ENCODE assay signal across 11 mouse cellular contexts in the genomic region with DNA sequence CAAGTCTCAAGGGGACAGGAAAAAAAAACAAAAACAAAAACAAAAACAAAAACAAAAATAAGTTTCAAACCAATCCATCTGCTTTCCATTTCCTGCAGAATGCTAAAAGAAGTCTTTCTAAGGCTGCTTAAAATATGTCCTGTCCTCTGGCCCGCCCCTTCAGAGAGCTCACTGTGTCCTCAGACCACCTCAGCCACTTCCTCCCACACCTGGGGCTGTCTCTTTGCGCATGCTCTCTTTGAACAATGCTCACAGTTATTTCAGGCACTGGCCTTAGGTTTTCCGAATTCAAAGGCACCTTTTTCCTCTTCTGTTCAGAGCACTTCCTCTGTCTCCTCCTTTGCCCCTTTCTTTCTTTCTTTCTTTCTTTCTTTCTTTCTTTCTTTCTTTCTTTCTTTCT.
DNase-seq lines count a peak whose midpoint lies in the region; ATAC-seq and TF ChIP-seq lines count a peak whose summit lies in the region.
"Had no signal": no experiment of that assay in that cellular context is flagged by ENCODE, and none has a peak within 500 bp of the region (broad histone marks: within the 10 kb centered on the region; RNA-seq: fewer than 3 reads in every experiment).

No protein-coding gene starts in this region.

- H3K27me3 ChIP-seq in intestine, embryonic 16.5 days (replicated peaks; ENCODE audit: control insufficient read depth, insufficient read depth, low read length), result no peaks in the 10 kb centered on the region; the same call in 1 of the 2 replicates
- H3K27me3 ChIP-seq in intestine, embryonic 15.5 days (replicated peaks), result no peaks in the 10 kb centered on the region
- H3K27me3 ChIP-seq in small intestine, adult 2 months (ENCODE audit: control insufficient read depth, insufficient read depth, low read length), result no peaks in the 10 kb centered on the region
- no peaks in the 10 kb centered on the region for H3K27me3 ChIP-seq in heart, adult 2 months (ENCODE audit: control insufficient read depth, insufficient read depth, low read length)
- H3K27me3 ChIP-seq: hindbrain, embryonic 13.5 days; lung, embryonic 15.5 days had no signal

- ATAC-seq in intestine, embryonic 16.5 days, result no peak
- ATAC-seq in intestine, embryonic 15.5 days, result no peak
- 0 out of 2 replicates have a peak, but pooled peaks have one; percentile 30 for ATAC-seq in common myeloid progenitor, adult 5-6 weeks (replicated peaks; ENCODE audit: low read depth, poor library complexity, severe bottlenecking)

- H3K9me3 ChIP-seq in intestine, embryonic 16.5 days (ENCODE audit: control insufficient read depth, low read length), result no peaks in the 10 kb centered on the region
- no peaks in the 10 kb centered on the region for H3K9me3 ChIP-seq in intestine, embryonic 15.5 days
- H3K9me3 ChIP-seq: hindbrain, embryonic 13.5 days; lung, embryonic 15.5 days had no signal

- peak; percentile 64 for DNase-seq in CD4-positive, CD25-positive, alpha-beta regulatory T cell, adult 2 months (ENCODE audit: low read depth, low spot score)
- DNase-seq in heart, adult 2 months, result no peak
- DNase-seq in layer of hippocampus, postnatal 14 days (ENCODE audit: low spot score in 2 of 2), result no peak
- DNase-seq in right cerebral cortex, postnatal 10 days (ENCODE audit: low spot score in 2 of 2), result no peak
- DNase-seq: right cerebral cortex, adult 18-20 months had no signal

- TF ChIP-seq POLR2A in small intestine, adult 2 months (IDR thresholded peaks at IDR 0.05; ENCODE audit: low read depth, low read length), result no peak
- TF ChIP-seq POLR2A in heart, adult 2 months (IDR thresholded peaks at IDR 0.05; ENCODE audit: insufficient read depth, low read depth, low read length), result no peak

- H3K4me3 ChIP-seq in intestine, embryonic 16.5 days (ENCODE audit: low read length), result no peak overlapping the region
- no peak overlapping the region for H3K4me3 ChIP-seq in intestine, embryonic 15.5 days (replicated peaks)
- H3K4me3 ChIP-seq in small intestine, adult 2 months (ENCODE audit: low read depth, low read length), result no peak overlapping the region
- no peak overlapping the region for H3K4me3 ChIP-seq in heart, adult 2 months
- H3K4me3 ChIP-seq: hindbrain, embryonic 13.5 days; lung, embryonic 15.5 days had no signal

- TF ChIP-seq CTCF in small intestine, adult 2 months (IDR thresholded peaks at IDR 0.05; ENCODE audit: extremely low read depth, insufficient read length, insufficient replicate concordance, low read depth, low read length), result no peak
- TF ChIP-seq CTCF in heart, adult 2 months (IDR thresholded peaks at IDR 0.05), result no peak

- H3K9ac ChIP-seq in intestine, embryonic 16.5 days (ENCODE audit: low read depth, low read length), result no peak overlapping the region
- no peak overlapping the region for H3K9ac ChIP-seq in intestine, embryonic 15.5 days
- H3K9ac ChIP-seq in heart, adult 2 months (ENCODE audit: low read depth, low read length), result no peak overlapping the region
- H3K9ac ChIP-seq: hindbrain, embryonic 13.5 days; lung, embryonic 15.5 days had no signal

- WGBS in intestine, embryonic 16.5 days, result 71% methylated on average over 3 of the region's 3 CpGs
- whole genome bisulfite sequencing in intestine, embryonic 15.5 days, result 57% methylated on average over 3 of the region's 3 CpGs
- WGBS in small intestine, adult 2 months, result 11% methylated on average over 3 of the region's 3 CpGs
- 35% methylated on average over 3 of the region's 3 CpGs for WGBS in heart, adult 2 months

- H3K4me2 ChIP-seq in intestine, embryonic 16.5 days (ENCODE audit: low read depth, low read length), result no peak overlapping the region
- no peak overlapping the region for H3K4me2 ChIP-seq in intestine, embryonic 15.5 days (replicated peaks)

- peaks cover 13% of the 10 kb centered on the region for H3K4me1 ChIP-seq in intestine, embryonic 16.5 days (ENCODE audit: control insufficient read depth, insufficient read depth, low read length)
- H3K4me1 ChIP-seq in intestine, embryonic 15.5 days (replicated peaks), result peaks cover 7% of the 10 kb centered on the region
- peaks cover 28% of the 10 kb centered on the region; the same call in 1 of the 2 replicates for H3K4me1 ChIP-seq in small intestine, adult 2 months (ENCODE audit: control insufficient read depth, insufficient read depth, insufficient read length, low read length)
- H3K4me1 ChIP-seq in heart, adult 2 months (ENCODE audit: control insufficient read depth, insufficient read depth, low read length), result peaks cover 3% of the 10 kb centered on the region

- no peaks in the 10 kb centered on the region for H3K36me3 ChIP-seq in intestine, embryonic 16.5 days (ENCODE audit: control insufficient read depth, insufficient read depth, low read length)
- H3K36me3 ChIP-seq in intestine, embryonic 15.5 days, result no peaks in the 10 kb centered on the region
- no peaks in the 10 kb centered on the region for H3K36me3 ChIP-seq in small intestine, adult 2 months (ENCODE audit: control insufficient read depth, insufficient read depth, low read length)
- no peaks in the 10 kb centered on the region; the same call in 1 of the 2 replicates for H3K36me3 ChIP-seq in heart, adult 2 months (ENCODE audit: control insufficient read depth, insufficient read depth, low read length)
- H3K36me3 ChIP-seq: hindbrain, embryonic 13.5 days; lung, embryonic 15.5 days had no signal

- no peaks in the 10 kb centered on the region for H3K79me2 ChIP-seq in heart, adult 2 months (replicated peaks; ENCODE audit: control insufficient read depth, insufficient read depth, low read length)

- intact Hi-C loops in heart, adult 2 months (cut with DNase I), result no loop called here

- H3K27ac ChIP-seq in intestine, embryonic 16.5 days (ENCODE audit: low read length), result 0 out of 2 replicates have a peak overlapping the region, but pooled peaks have one; percentile 5
- H3K27ac ChIP-seq in intestine, embryonic 15.5 days, result no peak overlapping the region
- H3K27ac ChIP-seq in small intestine, adult 2 months (ENCODE audit: insufficient read depth, low read depth, low read length), result peak overlapping the region; percentile 74
- H3K27ac ChIP-seq in heart, adult 2 months, result no peak overlapping the region; the same call in 1 of the 2 replicates

- TF ChIP-seq EP300 in heart, adult 2 months (IDR thresholded peaks at IDR 0.05; ENCODE audit: insufficient read depth, low read depth, low read length), result no peak

Comparison
In these comparisons a context has a peak if more than half of its experiments do, and no peak if none do; other contexts are left out.
1. H3K27ac ChIP-seq: peak in intestine, embryonic 16.5 days (single experiment) and small intestine, adult 2 months (single experiment); none in intestine, embryonic 15.5 days (single experiment) and heart, adult 2 months (single experiment).